ENCODE assay signal across 9 mouse cellular contexts in the genomic region with DNA sequence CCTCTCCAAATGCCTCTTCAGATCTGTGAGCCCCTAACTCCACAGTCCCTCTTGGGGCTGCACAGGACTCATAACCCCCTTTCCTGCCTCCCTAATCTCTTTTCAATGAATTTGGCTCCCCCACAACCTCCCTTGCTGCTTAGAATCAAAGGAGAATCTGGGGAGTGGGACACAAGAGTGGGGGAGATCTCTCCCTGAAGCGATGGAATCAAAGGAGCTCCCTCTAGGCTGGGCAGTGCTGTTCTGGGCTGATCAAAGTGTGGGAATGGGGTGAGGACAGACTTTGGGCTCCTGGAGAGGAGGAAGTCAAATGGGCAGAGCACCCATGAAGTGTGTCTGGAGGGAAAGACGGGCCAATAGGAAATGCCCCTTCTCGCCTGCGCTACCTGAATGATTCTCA. TPM values are rescaled to one million over a fixed set of nuclear protein-coding genes. Genes with fewer than 3 reads are reported as not detected.
DNase-seq lines count a peak whose midpoint lies in the region; ATAC-seq lines count a peak whose summit lies in the region.
"Had no signal": no experiment of that assay in that cellular context is flagged by ENCODE, and none has a peak within 500 bp of the region (broad histone marks: within the 10 kb centered on the region; RNA-seq: fewer than 3 reads in every experiment).

No protein-coding gene starts in this region.

- peaks cover 23% of the 10 kb centered on the region for H3K36me3 ChIP-seq in heart, embryonic 11.5 days (ENCODE audit: control insufficient read depth, insufficient read depth, low read length)
- peaks cover 13% of the 10 kb centered on the region for H3K36me3 ChIP-seq in embryonic facial prominence, embryonic 11.5 days (replicated peaks; ENCODE audit: control insufficient read depth, insufficient read depth, low read depth, low read length)
- peaks cover 30% of the 10 kb centered on the region for H3K36me3 ChIP-seq in intestine, embryonic 14.5 days (ENCODE audit: control insufficient read depth, insufficient read depth, low read length)
- no peaks in the 10 kb centered on the region for H3K36me3 ChIP-seq in midbrain, embryonic 16.5 days (ENCODE audit: control insufficient read depth, insufficient read depth, low read length)

- no peaks in the 10 kb centered on the region for H3K9me3 ChIP-seq in heart, embryonic 11.5 days (replicated peaks; ENCODE audit: control insufficient read depth, low read length)
- H3K9me3 ChIP-seq in embryonic facial prominence, embryonic 11.5 days (replicated peaks; ENCODE audit: control insufficient read depth, low read length), result no peaks in the 10 kb centered on the region
- no peaks in the 10 kb centered on the region for H3K9me3 ChIP-seq in intestine, embryonic 14.5 days (ENCODE audit: control insufficient read depth, low read length)
- H3K9me3 ChIP-seq in midbrain, embryonic 16.5 days (replicated peaks; ENCODE audit: control insufficient read depth, low read length, poor library complexity, severe bottlenecking), result no peaks in the 10 kb centered on the region
- H3K9me3 ChIP-seq: megakaryocyte, embryonic 14.5 days had no signal

- 16% methylated on average over 4 of the region's 4 CpGs for WGBS in heart, embryonic 11.5 days (ENCODE audit: insufficient replicate concordance)
- WGBS in embryonic facial prominence, embryonic 11.5 days, result 7% methylated on average over 4 of the region's 4 CpGs
- 10% methylated on average over 4 of the region's 4 CpGs for WGBS in intestine, embryonic 14.5 days
- 12% methylated on average over 4 of the region's 4 CpGs for WGBS in midbrain, embryonic 16.5 days

- H3K9ac ChIP-seq in heart, embryonic 11.5 days (ENCODE audit: low read depth, low read length), result peak overlapping the region; percentile 88
- H3K9ac ChIP-seq in embryonic facial prominence, embryonic 11.5 days (replicated peaks; ENCODE audit: low read length), result peak overlapping the region; percentile 97
- peak overlapping the region; percentile 92 for H3K9ac ChIP-seq in intestine, embryonic 14.5 days (ENCODE audit: low read length)
- no peak overlapping the region; the same call in 1 of the 2 replicates for H3K9ac ChIP-seq in midbrain, embryonic 16.5 days (ENCODE audit: low read depth, low read length)

- H3K4me2 ChIP-seq in heart, embryonic 11.5 days, result peak overlapping the region; percentile 90
- H3K4me2 ChIP-seq in embryonic facial prominence, embryonic 11.5 days (ENCODE audit: low read depth, low read length), result peak overlapping the region; percentile 81
- H3K4me2 ChIP-seq in intestine, embryonic 14.5 days (ENCODE audit: low read length), result peak overlapping the region; percentile 97
- H3K4me2 ChIP-seq in midbrain, embryonic 16.5 days (ENCODE audit: low read length), result peak overlapping the region; percentile 96

- DNase-seq in heart, adult 18-20 months, result no peak
- peak; percentile 20 for DNase-seq in embryonic facial prominence, embryonic 11.5 days (ENCODE audit: low spot score)
- DNase-seq in intestine, embryonic 14.5 days (ENCODE audit: low spot score), result peak; percentile 60
- DNase-seq in layer of hippocampus, adult 18-20 months (ENCODE audit: low spot score in 2 of 2), result no peak
- no peak for DNase-seq in cerebellum, postnatal 14 days
- no peak for DNase-seq in adrenal gland, adult 2 months

- H3K27ac ChIP-seq in heart, embryonic 11.5 days (ENCODE audit: low read depth, low read length), result peak overlapping the region; percentile 96
- H3K27ac ChIP-seq in embryonic facial prominence, embryonic 11.5 days (replicated peaks; ENCODE audit: low read depth, low read length), result peak overlapping the region; percentile 95
- H3K27ac ChIP-seq in intestine, embryonic 14.5 days (ENCODE audit: low read depth), result peak overlapping the region; percentile 91; the same call in 1 of the 2 replicates
- H3K27ac ChIP-seq in midbrain, embryonic 16.5 days (ENCODE audit: low read length), result no peak overlapping the region

- peak overlapping the region; percentile 78 for H3K4me3 ChIP-seq in heart, embryonic 11.5 days (ENCODE audit: low read depth, low read length)
- peak overlapping the region; percentile 93 for H3K4me3 ChIP-seq in embryonic facial prominence, embryonic 11.5 days (ENCODE audit: low read depth, low read length)
- H3K4me3 ChIP-seq in intestine, embryonic 14.5 days (ENCODE audit: low read depth, low read length), result peak overlapping the region; percentile 88
- peak overlapping the region; percentile 65 for H3K4me3 ChIP-seq in midbrain, embryonic 16.5 days (ENCODE audit: low read depth, low read length)
- H3K4me3 ChIP-seq: megakaryocyte, embryonic 14.5 days had no signal

- H3K27me3 ChIP-seq in heart, embryonic 11.5 days (ENCODE audit: control insufficient read depth, insufficient read depth, low read length), result no peaks in the 10 kb centered on the region
- no peaks in the 10 kb centered on the region for H3K27me3 ChIP-seq in embryonic facial prominence, embryonic 11.5 days (ENCODE audit: control insufficient read depth, insufficient read depth, low read length)
- no peaks in the 10 kb centered on the region for H3K27me3 ChIP-seq in intestine, embryonic 14.5 days (replicated peaks; ENCODE audit: control insufficient read depth, insufficient read depth, low read length)
- H3K27me3 ChIP-seq in midbrain, embryonic 16.5 days (ENCODE audit: control insufficient read depth, insufficient read depth, low read depth, low read length), result peaks cover 12% of the 10 kb centered on the region

- H3K4me1 ChIP-seq in heart, embryonic 11.5 days (ENCODE audit: control insufficient read depth, insufficient read depth, low read length), result peaks cover 22% of the 10 kb centered on the region
- H3K4me1 ChIP-seq in embryonic facial prominence, embryonic 11.5 days (ENCODE audit: control insufficient read depth, insufficient read depth, low read length), result 0 out of 2 replicates have a peak, but pooled peaks cover 6% of the 10 kb centered on the region
- peaks cover 23% of the 10 kb centered on the region for H3K4me1 ChIP-seq in intestine, embryonic 14.5 days (replicated peaks; ENCODE audit: control insufficient read depth, insufficient read depth, low read length)
- peaks cover 28% of the 10 kb centered on the region for H3K4me1 ChIP-seq in midbrain, embryonic 16.5 days (ENCODE audit: control insufficient read depth, insufficient read depth, low read length)

- ATAC-seq in heart, embryonic 11.5 days (replicated peaks; ENCODE audit: insufficient number of reproducible peaks, low FRiP score, low TSS enrichment), result no peak
- ATAC-seq in embryonic facial prominence, embryonic 11.5 days (replicated peaks; ENCODE audit: insufficient number of reproducible peaks, low FRiP score, low TSS enrichment, low read depth), result no peak
- no peak for ATAC-seq in intestine, embryonic 14.5 days (replicated peaks; ENCODE audit: low FRiP score, low TSS enrichment, low read depth)
- no peak for ATAC-seq in midbrain, embryonic 16.5 days

RNA-seq across cellular contexts. Expression of a gene that starts 1.5 kb away (rescaled TPM):
- 27.3 and 35.6 TPM in 2 replicates for polyA plus RNA-seq in heart, embryonic 11.5 days (2014; fragmentation: Nextera tagmentation; extraction: Ambion mirVana)
- total RNA-seq in heart, adult 18-20 months (2021), result 10 to 100 TPM; 37.1 to 38.8 TPM
- 46.4 and 52.3 TPM in 2 replicates for polyA plus RNA-seq in embryonic facial prominence, embryonic 11.5 days (2014; fragmentation: Nextera tagmentation; extraction: Ambion mirVana)
- polyA plus RNA-seq in intestine, embryonic 14.5 days (2014; fragmentation: Nextera tagmentation; extraction: Ambion mirVana), result 48.2 and 51.3 TPM in 2 replicates
- 4.8 and 6.0 TPM in 2 replicates for polyA plus RNA-seq in midbrain, embryonic 16.5 days (2015; fragmentation: Nextera tagmentation; extraction: Ambion mirVana)
- total RNA-seq in layer of hippocampus, adult 18-20 months (2021), result 1 to 10 TPM; 4.5 to 4.7 TPM
- 10 to 100 TPM; 44.3 to 68.9 TPM for total RNA-seq in adrenal gland, adult 2 months (2021)
- polyA plus RNA-seq in adrenal gland, adult 2 months (2012; rRNA removed), result 54.6 and 59.9 TPM in 2 replicates

RNA-seq across cellular contexts. Expression of a gene that starts 18.0 kb away (rescaled TPM):
- 5.1 and 5.6 TPM in 2 replicates for polyA plus RNA-seq in heart, embryonic 11.5 days (2014; fragmentation: Nextera tagmentation; extraction: Ambion mirVana)
- total RNA-seq in heart, adult 18-20 months (2021), result 1 to 10 TPM; 1.5 to 1.8 TPM
- 3.0 and 4.2 TPM in 2 replicates for polyA plus RNA-seq in embryonic facial prominence, embryonic 11.5 days (2014; fragmentation: Nextera tagmentation; extraction: Ambion mirVana)
- 7.9 and 9.5 TPM in 2 replicates for polyA plus RNA-seq in intestine, embryonic 14.5 days (2014; fragmentation: Nextera tagmentation; extraction: Ambion mirVana)
- polyA plus RNA-seq in midbrain, embryonic 16.5 days (2015; fragmentation: Nextera tagmentation; extraction: Ambion mirVana), result 26.8 and 27.3 TPM in 2 replicates
- 10 to 100 TPM; 21.6 to 23.7 TPM for total RNA-seq in layer of hippocampus, adult 18-20 months (2021)
- total RNA-seq in adrenal gland, adult 2 months (2021), result 10 to 100 TPM in 1 of 2 experiments, 1 to 10 TPM in 1; 7.3 to 12.4 TPM
- polyA plus RNA-seq in adrenal gland, adult 2 months (2012; rRNA removed), result 30.4 and 33.0 TPM in 2 replicates

RNA-seq across cellular contexts. Expression of a gene that starts 37.2 kb away (rescaled TPM):
- 36.7 and 41.1 TPM in 2 replicates for polyA plus RNA-seq in heart, embryonic 11.5 days (2014; fragmentation: Nextera tagmentation; extraction: Ambion mirVana)
- total RNA-seq in heart, adult 18-20 months (2021), result 10 to 100 TPM; 12.0 to 13.3 TPM
- 40.3 and 51.8 TPM in 2 replicates for polyA plus RNA-seq in embryonic facial prominence, embryonic 11.5 days (2014; fragmentation: Nextera tagmentation; extraction: Ambion mirVana)
- polyA plus RNA-seq in intestine, embryonic 14.5 days (2014; fragmentation: Nextera tagmentation; extraction: Ambion mirVana), result 73.3 and 77.7 TPM in 2 replicates
- polyA plus RNA-seq in midbrain, embryonic 16.5 days (2015; fragmentation: Nextera tagmentation; extraction: Ambion mirVana), result 13.1 TPM in 2 replicates
- 1 to 10 TPM; 5.4 to 6.2 TPM for total RNA-seq in layer of hippocampus, adult 18-20 months (2021)
- total RNA-seq in adrenal gland, adult 2 months (2021), result 10 to 100 TPM; 28.3 to 41.4 TPM
- polyA plus RNA-seq in adrenal gland, adult 2 months (2012; rRNA removed), result 108 TPM in 2 replicates

RNA-seq across cellular contexts. Expression of a gene that starts 43.9 kb away (rescaled TPM):
- polyA plus RNA-seq in heart, embryonic 11.5 days (2014; fragmentation: Nextera tagmentation; extraction: Ambion mirVana), result 92.0 and 96.9 TPM in 2 replicates
- 10 to 100 TPM; 44.4 to 55.6 TPM for total RNA-seq in heart, adult 18-20 months (2021)
- 136 and 148 TPM in 2 replicates for polyA plus RNA-seq in embryonic facial prominence, embryonic 11.5 days (2014; fragmentation: Nextera tagmentation; extraction: Ambion mirVana)
- polyA plus RNA-seq in intestine, embryonic 14.5 days (2014; fragmentation: Nextera tagmentation; extraction: Ambion mirVana), result 118 and 122 TPM in 2 replicates
- 97.2 and 103 TPM in 2 replicates for polyA plus RNA-seq in midbrain, embryonic 16.5 days (2015; fragmentation: Nextera tagmentation; extraction: Ambion mirVana)
- 100 to 1,000 TPM; 202 to 234 TPM for total RNA-seq in layer of hippocampus, adult 18-20 months (2021)
- 100 to 1,000 TPM; 135 to 172 TPM for total RNA-seq in adrenal gland, adult 2 months (2021)
- 138 and 150 TPM in 2 replicates for polyA plus RNA-seq in adrenal gland, adult 2 months (2012; rRNA removed)

RNA-seq across cellular contexts. Expression of a gene that starts 57.0 kb away (rescaled TPM):
- 9.1 and 10.3 TPM in 2 replicates for polyA plus RNA-seq in heart, embryonic 11.5 days (2014; fragmentation: Nextera tagmentation; extraction: Ambion mirVana)
- 10 to 100 TPM in 1 of 2 experiments, 1 to 10 TPM in 1; 8.1 to 10.7 TPM for total RNA-seq in heart, adult 18-20 months (2021)
- 6.6 and 7.8 TPM in 2 replicates for polyA plus RNA-seq in embryonic facial prominence, embryonic 11.5 days (2014; fragmentation: Nextera tagmentation; extraction: Ambion mirVana)
- polyA plus RNA-seq in intestine, embryonic 14.5 days (2014; fragmentation: Nextera tagmentation; extraction: Ambion mirVana), result 8.9 and 10.6 TPM in 2 replicates
- polyA plus RNA-seq in midbrain, embryonic 16.5 days (2015; fragmentation: Nextera tagmentation; extraction: Ambion mirVana), result 18.4 and 20.9 TPM in 2 replicates
- total RNA-seq in layer of hippocampus, adult 18-20 months (2021), result 10 to 100 TPM; 10.9 to 11.7 TPM
- 10 to 100 TPM in 1 of 2 experiments, 1 to 10 TPM in 1; 9.6 to 15.3 TPM for total RNA-seq in adrenal gland, adult 2 months (2021)
- 29.8 and 37.9 TPM in 2 replicates for polyA plus RNA-seq in adrenal gland, adult 2 months (2012; rRNA removed)

Comparison
In these comparisons a context has a peak if more than half of its experiments do, and no peak if none do; other contexts are left out.
1. DNase-seq: peak in embryonic facial prominence, embryonic 11.5 days (single experiment) and intestine, embryonic 14.5 days (single experiment); none in heart, adult 18-20 months (0 of 2), layer of hippocampus, adult 18-20 months (0 of 2), cerebellum, postnatal 14 days (0 of 2) and adrenal gland, adult 2 months (single experiment).
2. Peak in every context shown above with its lines, with median percentiles within 50 percentile points of each other: H3K4me2 ChIP-seq and H3K4me3 ChIP-seq.